Mouse (Mus musculus) neural tube, embryonic 13.5 days (tissue): ENCODE measurements around the gene Olfr963. TPM values are rescaled to one million over a fixed set of nuclear protein-coding genes. Genes with fewer than 3 reads are reported as not detected.
"Not testable (repeated sequence)": the region's sequence is repeated elsewhere in the genome, so short reads cannot be mapped to it uniquely, and the experiment has no call there.

ENCODE experiments used
- ATAC-seq: fragments of 200-750 bp; cut with Nextera tagmentation; 2 replicates; pipeline ENCODE4 v1.8.0; 2017; ENCODE audit warnings: low read depth, mild to moderate bottlenecking, moderate TSS enrichment, moderate library complexity
- H3K27ac ChIP-seq: fragments of 300-500 bp; sonication (generic); replicated peaks from 2 replicates; pipeline ENCODE4 v1.5.1; 2015; ENCODE audit warnings: moderate library complexity, mild to moderate bottlenecking, inconsistent platforms
- H3K27me3 ChIP-seq: fragments of 300-500 bp; sonication (generic); 2 replicates; pipeline ENCODE4 v1.6.1; 2015; ENCODE audit warnings: mild to moderate bottlenecking, inconsistent platforms
- H3K36me3 ChIP-seq: fragments of 300-500 bp; sonication (generic); 2 replicates; pipeline ENCODE4 v1.6.1; 2015; ENCODE audit warnings: mild to moderate bottlenecking, inconsistent platforms
- H3K4me1 ChIP-seq: fragments of 300-500 bp; sonication (generic); replicated peaks from 2 replicates; pipeline ENCODE4 v1.6.1; 2015; ENCODE audit warnings: inconsistent platforms
- H3K4me2 ChIP-seq: fragments of 300-500 bp; sonication (generic); 2 replicates; pipeline ENCODE4 v1.6.1; 2015; ENCODE audit warnings: inconsistent platforms, mild to moderate bottlenecking, moderate library complexity
- H3K4me3 ChIP-seq: fragments of 300-500 bp; sonication (generic); 2 replicates; pipeline ENCODE4 v1.5.1; 2015; ENCODE audit warnings: mild to moderate bottlenecking, inconsistent platforms
- H3K9ac ChIP-seq: fragments of 300-500 bp; sonication (generic); 2 replicates; pipeline ENCODE4 v1.6.1; 2015; ENCODE audit warnings: moderate library complexity, mild to moderate bottlenecking, inconsistent platforms
- H3K9me3 ChIP-seq: fragments of 300-500 bp; sonication (generic); 2 replicates; pipeline ENCODE4 v1.6.1; 2016; ENCODE audit warnings: inconsistent platforms
- WGBS: fragments of 180-500 bp; shearing (Covaris S2); methylation state at CpG from one replicate; pipeline ENCODE4 v1.1.7; 2015; 5-methylcytosine and 5-hydroxymethylcytosine counted together
- polyA plus RNA-seq: library from polyadenylated mRNA; unstranded; fragments of >200 nt; fragmentation: Nextera tagmentation; extraction: Ambion mirVana; gene quantifications from 2 replicates; pipeline ENCODE4 v1.2.1, GENCODE M21; 2015

Olfr963 gene
- polyA plus RNA-seq, 1 experiment from 2014 or later, result not detected

- H3K36me3 ChIP-seq, H3K9ac ChIP-seq, H3K9me3 ChIP-seq, H3K4me3 ChIP-seq, H3K4me1 ChIP-seq, H3K27me3 ChIP-seq, ATAC-seq, H3K4me2 ChIP-seq, H3K27ac ChIP-seq: not testable (repeated sequence)
- WGBS, result 89% methylated on average over 7 of the region's 8 CpGs
These were observed 34.1 kb downstream of the Olfr963 start for GRCm38 (mm10) chr9:39701123-39701522.

- Histone ChIP-seq H3K36me3 (no peaks in the 10 kb centered on the region), H3K4me3 (no peak within 1 kb of the TSS), H3K27me3 (no peaks in the 10 kb centered on the region), H3K4me1 (no peaks in the 10 kb centered on the region), H3K9me3 (no peaks in the 10 kb centered on the region), H3K27ac (no peak within 1 kb of the TSS), H3K9ac (no peak within 1 kb of the TSS), H3K4me2 (no peak within 1 kb of the TSS)
- no peak for ATAC-seq
These were observed 40.0 kb downstream of the Olfr963 start, which contains the start of gene Olfr149 for GRCm38 (mm10) chr9:39707017-39707416. TSS of gene Olfr149 (minus strand) at chr9:39707117.

GRCm38 (mm10) chr9:39708958-39709357 is 42.0 kb downstream of the Olfr963 start:
- H3K9me3 ChIP-seq, result no peaks in the 10 kb centered on the region
- no peaks in the 10 kb centered on the region for H3K36me3 ChIP-seq
- H3K27me3 ChIP-seq, result no peaks in the 10 kb centered on the region
- H3K27ac ChIP-seq, result no peak overlapping the region
- ATAC-seq, result no peak
- no peak overlapping the region for H3K4me2 ChIP-seq
- H3K9ac ChIP-seq, result no peak overlapping the region
- WGBS, result 73% methylated on average over 3 of the region's 3 CpGs
- no peak overlapping the region for H3K4me3 ChIP-seq
- H3K4me1 ChIP-seq, result no peaks in the 10 kb centered on the region

- no peak within 1 kb of the TSS for H3K4me3 ChIP-seq
- no peaks in the 10 kb centered on the region for H3K27me3 ChIP-seq
- H3K9ac ChIP-seq, result no peak within 1 kb of the TSS
- no peak within 1 kb of the TSS for H3K4me2 ChIP-seq
- no peaks in the 10 kb centered on the region for H3K4me1 ChIP-seq
- H3K27ac ChIP-seq, result no peak within 1 kb of the TSS
- no peaks in the 10 kb centered on the region for H3K9me3 ChIP-seq
- H3K36me3 ChIP-seq, result no peaks in the 10 kb centered on the region
- ATAC-seq, result no peak
These were observed 44.0 kb downstream of the Olfr963 start, which contains the start of gene Olfr965 for GRCm38 (mm10) chr9:39711053-39711452. TSS of gene Olfr965 (plus strand) at chr9:39711353.

Other genes starting within 250 kb of the Olfr963 start
- gene Olfr952, start 240.1 kb upstream of the Olfr963 start, polyA plus RNA-seq, result not detected in 2 replicates
- gene Olfr954, start 210.5 kb upstream of the Olfr963 start, polyA plus RNA-seq, result not detected in 2 replicates
- not detected in 2 replicates for gene Olfr955, start 195.3 kb upstream of the Olfr963 start, polyA plus RNA-seq
- not detected in 2 replicates for gene Olfr44, start 173.2 kb upstream of the Olfr963 start, polyA plus RNA-seq
- gene Olfr957, start 151.4 kb upstream of the Olfr963 start, polyA plus RNA-seq, result not detected in 2 replicates
- not detected in 2 replicates for gene Olfr958, start 113.2 kb upstream of the Olfr963 start, polyA plus RNA-seq
- gene Olfr959, start 91.6 kb upstream of the Olfr963 start, polyA plus RNA-seq, result not detected in 2 replicates
- gene AW551984, start 62.8 kb upstream of the Olfr963 start, polyA plus RNA-seq, result 60.0 and 67.7 TPM in 2 replicates
- gene Olfr148, start 56.5 kb upstream of the Olfr963 start, polyA plus RNA-seq, result not detected in 2 replicates
- not detected in 2 replicates for gene Olfr960, start 45.8 kb upstream of the Olfr963 start, polyA plus RNA-seq
- not detected in 2 replicates for gene Olfr961, start 22.1 kb upstream of the Olfr963 start, polyA plus RNA-seq
- gene Olfr149, start 39.9 kb downstream of the Olfr963 start, polyA plus RNA-seq, result not detected in 2 replicates
- gene Olfr965, start 44.1 kb downstream of the Olfr963 start, polyA plus RNA-seq, result not detected in 2 replicates
- not detected in 2 replicates for gene Olfr150, start 63.8 kb downstream of the Olfr963 start, polyA plus RNA-seq
- not detected in 2 replicates for gene Olfr967, start 79.0 kb downstream of the Olfr963 start, polyA plus RNA-seq
- gene Olfr968, start 116.0 kb downstream of the Olfr963 start, polyA plus RNA-seq, result not detected in 2 replicates
- not detected in 2 replicates for gene Olfr969, start 123.7 kb downstream of the Olfr963 start, polyA plus RNA-seq
- gene Olfr970, start 141.7 kb downstream of the Olfr963 start, polyA plus RNA-seq, result not detected in 2 replicates
- gene Olfr971, start 169.7 kb downstream of the Olfr963 start, polyA plus RNA-seq, result not detected in 2 replicates
- gene Olfr972, start 199.2 kb downstream of the Olfr963 start, polyA plus RNA-seq, result not detected in 2 replicates
- gene Olfr229, start 240.1 kb downstream of the Olfr963 start, polyA plus RNA-seq, result not detected in 2 replicates